Mouse (Mus musculus): ENCODE measurements around the gene Prpf6. TPM values are rescaled to one million over a fixed set of nuclear protein-coding genes. Genes with fewer than 3 reads are reported as not detected.

Prpf6 gene
- polyA plus RNA-seq, 1 experiment: 44.2 TPM

DNA sequence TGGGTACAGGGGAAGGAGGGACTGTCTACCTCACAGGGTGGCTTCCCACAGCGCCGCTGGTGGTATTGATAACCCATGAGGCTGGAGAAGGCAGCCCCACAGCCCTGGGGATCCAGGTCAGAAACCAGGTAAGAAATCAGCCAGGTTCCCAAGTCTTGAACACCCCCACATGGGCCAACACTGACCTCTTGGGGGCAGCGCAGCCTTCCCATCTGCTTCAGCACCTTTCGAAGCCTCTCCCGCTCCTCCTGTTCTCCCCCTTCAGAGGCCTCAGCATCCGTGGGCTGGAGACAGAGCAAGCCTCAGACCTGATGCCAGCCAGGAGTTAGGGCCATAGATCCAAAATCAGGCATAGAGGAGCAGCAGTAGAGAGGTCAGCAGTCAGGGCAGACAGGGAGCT, 3.9 kb upstream of the Prpf6 start:
- WGBS: 75% methylated on average over 6 of the region's 6 CpGs
- Histone ChIP-seq H3K4me3 (replicated peaks; ENCODE audit: insufficient read depth, low read depth, low read length) (no peak overlapping the region), H3K4me1 (ENCODE audit: control insufficient read depth, insufficient read depth, low read length) (peaks cover 27% of the 10 kb centered on the region), H3K27ac (ENCODE audit: insufficient read depth, low read length) (no peak overlapping the region), H3K27me3 (ENCODE audit: control insufficient read depth, insufficient read depth, low read length) (no peaks in the 10 kb centered on the region)
- peak in 1 of 2 experiments; percentile 23 for DNase-seq
- 0 out of 2 replicates have a peak, but pooled peaks have one; percentile 2 for TF ChIP-seq CTCF (IDR thresholded peaks at IDR 0.05; ENCODE audit: borderline replicate concordance, insufficient read depth, low read depth, low read length)
- no peak for TF ChIP-seq POLR2A (IDR thresholded peaks at IDR 0.05; ENCODE audit: borderline replicate concordance, insufficient read depth, low read length)

DNA sequence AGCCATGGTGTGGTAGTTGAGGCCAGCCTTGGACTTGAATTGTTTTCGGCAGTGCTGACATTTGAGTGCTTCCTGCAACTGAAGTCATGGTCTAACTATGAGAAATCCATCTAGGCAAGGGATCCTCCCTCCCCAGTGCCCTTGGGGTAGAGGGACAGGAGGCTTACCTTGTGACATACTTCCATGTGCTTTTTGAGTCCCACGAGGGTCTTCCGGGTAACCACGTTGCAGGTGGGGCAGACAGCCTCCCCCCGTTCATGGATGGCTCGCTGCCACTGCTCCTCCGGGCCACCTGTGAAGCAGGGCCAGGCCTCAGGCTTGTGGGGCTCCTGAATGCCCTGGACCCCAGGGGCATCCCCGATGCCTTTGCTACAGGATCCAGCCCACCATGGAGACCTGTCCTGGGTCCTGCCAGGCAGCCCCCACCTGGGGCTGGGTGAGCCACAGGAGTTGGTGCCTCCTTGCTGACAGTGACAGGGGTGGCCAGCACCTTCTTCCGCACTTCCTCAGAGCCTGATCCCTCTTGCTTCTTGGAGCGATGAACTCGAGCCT, 3.4 kb upstream of the Prpf6 start:
- 80% methylated on average over 11 of the region's 11 CpGs for WGBS
- DNase-seq: peak; percentile 15 to 33
- TF ChIP-seq CTCF (IDR thresholded peaks at IDR 0.05; ENCODE audit: borderline replicate concordance, insufficient read depth, low read depth, low read length) (no peak), POLR2A (IDR thresholded peaks at IDR 0.05; ENCODE audit: borderline replicate concordance, insufficient read depth, low read length) (no peak)

DNA sequence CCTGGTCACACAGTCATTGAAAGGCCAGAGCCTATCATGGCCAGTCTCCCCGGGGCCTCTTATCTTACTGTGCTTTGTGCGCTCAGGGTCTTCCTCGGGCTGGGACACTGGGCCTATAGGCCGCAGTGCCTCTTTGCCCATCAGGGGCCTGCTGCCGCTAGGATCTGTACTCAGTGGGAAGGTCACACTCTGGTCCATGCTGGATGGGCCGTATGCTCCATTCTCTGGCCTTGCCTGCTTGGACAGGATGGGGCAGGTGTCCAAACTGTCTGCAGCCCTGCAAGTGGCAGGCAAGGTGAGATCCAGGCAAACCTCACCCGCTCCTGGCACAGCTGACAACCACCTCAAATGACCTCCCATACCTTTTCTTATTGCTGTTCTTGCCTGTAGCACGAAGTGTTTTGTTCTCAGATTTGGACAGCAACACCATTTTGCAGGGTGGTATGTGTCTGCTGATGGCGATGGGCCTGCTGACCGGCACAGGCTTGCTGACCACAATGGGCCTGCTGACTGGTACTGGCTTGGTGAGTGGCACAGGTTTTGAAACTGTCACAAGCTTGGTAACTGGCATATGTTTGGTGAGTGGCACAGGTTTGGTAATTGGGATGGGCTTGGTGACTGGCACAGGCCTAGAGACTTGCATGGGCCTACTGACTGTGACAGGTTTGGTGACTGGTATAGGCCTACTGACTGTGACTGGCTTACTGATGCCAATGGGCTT, 2.5 kb upstream of the Prpf6 start:
- H3K4me3 ChIP-seq (replicated peaks; ENCODE audit: insufficient read depth, low read depth, low read length): no peak overlapping the region
- TF ChIP-seq POLR2A (IDR thresholded peaks at IDR 0.05; ENCODE audit: borderline replicate concordance, insufficient read depth, low read length) (no peak), CTCF (IDR thresholded peaks at IDR 0.05; ENCODE audit: borderline replicate concordance, insufficient read depth, low read depth, low read length) (no peak)
- DNase-seq: peak; percentile 45 to 63
- peaks cover 27% of the 10 kb centered on the region for H3K4me1 ChIP-seq (ENCODE audit: control insufficient read depth, insufficient read depth, low read length)
- H3K27ac ChIP-seq (ENCODE audit: insufficient read depth, low read length): peak overlapping the region; percentile 27; the same call in 1 of the 2 replicates
- WGBS: 48% methylated on average over 10 of the region's 10 CpGs
- H3K27me3 ChIP-seq (ENCODE audit: control insufficient read depth, insufficient read depth, low read length): no peaks in the 10 kb centered on the region

More for the DNA sequence above, 3.4 kb upstream of the Prpf6 start:
- H3K27ac ChIP-seq (ENCODE audit: insufficient read depth, low read length): no peak overlapping the region
- no peak overlapping the region for H3K4me3 ChIP-seq (replicated peaks; ENCODE audit: insufficient read depth, low read depth, low read length)
- H3K4me1 ChIP-seq (ENCODE audit: control insufficient read depth, insufficient read depth, low read length): peaks cover 27% of the 10 kb centered on the region
- no peaks in the 10 kb centered on the region for H3K27me3 ChIP-seq (ENCODE audit: control insufficient read depth, insufficient read depth, low read length)

DNA sequence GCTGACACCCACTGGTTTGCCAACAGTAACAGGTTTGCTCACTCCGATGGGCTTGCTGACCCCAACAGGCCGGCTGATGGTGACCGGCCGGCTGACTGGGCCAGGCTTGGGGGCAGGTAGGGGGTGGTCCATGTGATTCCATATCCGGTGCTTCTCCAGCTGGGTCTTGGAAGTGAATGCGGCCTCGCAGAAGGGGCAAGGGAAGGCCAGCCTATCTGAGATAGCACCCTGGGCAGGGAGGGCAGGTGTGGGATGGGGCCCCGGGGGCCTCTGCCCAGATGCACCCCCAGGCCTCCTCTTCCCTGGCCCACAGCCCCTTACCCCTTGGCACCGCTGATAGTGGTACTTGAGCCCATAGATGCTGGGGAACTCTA, 1.9 kb upstream of the Prpf6 start:
- H3K4me1 ChIP-seq (ENCODE audit: control insufficient read depth, insufficient read depth, low read length): peaks cover 27% of the 10 kb centered on the region
- TF ChIP-seq POLR2A (IDR thresholded peaks at IDR 0.05; ENCODE audit: borderline replicate concordance, insufficient read depth, low read length): no peak
- no peak for TF ChIP-seq CTCF (IDR thresholded peaks at IDR 0.05; ENCODE audit: borderline replicate concordance, insufficient read depth, low read depth, low read length)
- 0 out of 2 replicates have a peak overlapping the region, but pooled peaks have one; percentile 6 for H3K27ac ChIP-seq (ENCODE audit: insufficient read depth, low read length)
- H3K27me3 ChIP-seq (ENCODE audit: control insufficient read depth, insufficient read depth, low read length): no peaks in the 10 kb centered on the region
- no peak overlapping the region for H3K4me3 ChIP-seq (replicated peaks; ENCODE audit: insufficient read depth, low read depth, low read length)
- WGBS: 62% methylated on average over 9 of the region's 9 CpGs
- DNase-seq: no peak

DNA sequence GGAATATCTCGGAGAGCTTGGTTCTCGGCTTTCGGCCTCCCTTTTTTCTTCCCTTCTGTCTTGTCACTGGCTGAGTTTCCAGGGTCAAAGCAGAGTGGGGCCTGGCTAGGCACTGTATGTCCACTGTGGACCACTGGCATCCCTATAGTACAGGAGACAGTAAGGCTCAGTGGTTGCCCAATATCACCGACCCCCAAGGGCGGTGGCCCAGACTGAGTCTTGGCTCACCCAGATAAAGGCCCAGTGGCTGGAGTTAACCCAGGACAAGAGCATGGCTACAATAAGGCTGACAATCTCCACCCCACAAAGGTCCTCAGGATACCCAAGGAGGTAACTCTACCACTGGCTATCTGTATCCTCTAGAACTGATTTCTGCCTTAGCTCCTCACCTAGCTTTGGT, 1.2 kb upstream of the Prpf6 start:
- Histone ChIP-seq H3K27me3 (ENCODE audit: control insufficient read depth, insufficient read depth, low read length) (no peaks in the 10 kb centered on the region), H3K27ac (ENCODE audit: insufficient read depth, low read length) (no peak overlapping the region), H3K4me3 (replicated peaks; ENCODE audit: insufficient read depth, low read depth, low read length) (no peak overlapping the region), H3K4me1 (ENCODE audit: control insufficient read depth, insufficient read depth, low read length) (peaks cover 27% of the 10 kb centered on the region)
- no peak for TF ChIP-seq CTCF (IDR thresholded peaks at IDR 0.05; ENCODE audit: borderline replicate concordance, insufficient read depth, low read depth, low read length)
- no peak for TF ChIP-seq POLR2A (IDR thresholded peaks at IDR 0.05; ENCODE audit: borderline replicate concordance, insufficient read depth, low read length)
- peak in 1 of 2 experiments; percentile 15 for DNase-seq
- WGBS: 95% methylated on average over 5 of the region's 5 CpGs

DNA sequence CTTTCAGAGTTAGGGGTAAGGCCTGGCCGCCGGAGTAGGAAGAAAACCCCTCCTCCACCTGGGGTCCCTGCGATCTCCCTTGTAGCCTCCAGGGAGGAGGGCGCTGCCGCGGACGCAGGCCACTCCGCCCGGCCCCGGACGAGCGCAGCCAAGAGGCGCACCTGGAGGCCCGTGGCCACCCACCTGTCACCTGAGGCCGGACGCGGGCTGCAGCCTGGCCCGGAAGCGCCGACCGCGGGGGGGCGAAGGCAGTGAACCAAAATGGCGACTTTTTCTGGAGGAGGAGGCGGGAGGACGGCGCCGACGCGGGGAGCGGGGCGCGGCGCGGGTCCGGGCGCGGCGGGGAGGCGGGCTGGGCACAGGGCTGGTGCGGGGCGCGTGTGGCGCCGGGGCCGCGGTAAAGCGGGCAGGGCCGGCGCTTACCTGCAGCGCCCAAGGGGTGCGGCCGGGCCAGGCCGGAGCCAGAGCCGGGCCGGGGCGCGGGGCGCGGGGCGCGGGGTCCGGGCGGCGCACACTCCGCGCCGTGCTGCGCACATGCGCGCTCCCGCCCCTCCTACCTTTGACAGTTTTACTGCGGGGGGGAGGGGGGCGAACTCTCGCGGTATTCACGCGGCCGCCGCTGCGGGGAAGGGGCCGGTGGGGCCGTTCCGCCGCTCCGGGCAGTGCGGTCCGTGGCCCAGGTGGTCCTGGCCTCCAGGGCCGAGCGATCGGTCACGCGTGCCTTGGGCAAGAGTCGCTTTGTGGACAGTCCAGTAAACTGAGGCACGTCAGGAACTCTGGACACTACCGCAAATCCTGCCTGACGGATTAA, 768 bp downstream of the Prpf6 start, which contains the start of gene Zfp512b:
Zfp512b (minus strand) TSS at position 573 of the 811 bp plus-strand sequence.
- TF ChIP-seq POLR2A (IDR thresholded peaks at IDR 0.05; ENCODE audit: borderline replicate concordance, insufficient read depth, low read length): peak; percentile 45
- no peak for TF ChIP-seq CTCF (IDR thresholded peaks at IDR 0.05; ENCODE audit: borderline replicate concordance, insufficient read depth, low read depth, low read length)
- Histone ChIP-seq H3K4me3 (replicated peaks; ENCODE audit: insufficient read depth, low read depth, low read length) (peak within 1 kb of the TSS; percentile 89), H3K27me3 (ENCODE audit: control insufficient read depth, insufficient read depth, low read length) (no peaks in the 10 kb centered on the region), H3K27ac (ENCODE audit: insufficient read depth, low read length) (peak within 1 kb of the TSS; percentile 68), H3K4me1 (ENCODE audit: control insufficient read depth, insufficient read depth, low read length) (peaks cover 32% of the 10 kb centered on the region)
- WGBS: 2% methylated on average over 81 of the region's 97 CpGs
- peak; percentile 86 to 88 for DNase-seq

DNA sequence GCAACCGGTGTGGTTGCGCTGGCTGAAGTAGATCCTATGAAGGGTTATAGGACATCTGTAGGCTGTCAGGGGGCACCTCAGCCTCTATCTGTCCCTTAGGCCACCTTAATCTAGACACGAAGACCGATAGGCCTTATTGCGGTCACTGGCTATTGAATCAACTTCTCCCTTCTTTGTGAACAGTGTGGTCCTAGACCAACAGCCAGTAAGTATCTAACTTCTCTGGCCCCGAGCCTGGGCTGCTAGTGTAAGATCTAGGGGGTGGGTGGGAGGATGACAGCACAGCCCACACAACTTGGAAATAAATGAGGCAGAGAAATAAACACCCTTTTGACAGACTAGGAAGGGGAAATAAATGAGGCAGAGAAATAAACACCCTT, 1.4 kb downstream of the Prpf6 start:
- no peaks in the 10 kb centered on the region for H3K27me3 ChIP-seq (ENCODE audit: control insufficient read depth, insufficient read depth, low read length)
- 6% methylated on average over 6 of the region's 6 CpGs for WGBS
- DNase-seq: no peak
- TF ChIP-seq POLR2A (IDR thresholded peaks at IDR 0.05; ENCODE audit: borderline replicate concordance, insufficient read depth, low read length) (no peak), CTCF (IDR thresholded peaks at IDR 0.05; ENCODE audit: borderline replicate concordance, insufficient read depth, low read depth, low read length) (no peak)
- peak overlapping the region; percentile 68 for H3K27ac ChIP-seq (ENCODE audit: insufficient read depth, low read length)
- H3K4me1 ChIP-seq (ENCODE audit: control insufficient read depth, insufficient read depth, low read length): peaks cover 30% of the 10 kb centered on the region
- H3K4me3 ChIP-seq (replicated peaks; ENCODE audit: insufficient read depth, low read depth, low read length): peak overlapping the region; percentile 89
